Mouse (Mus musculus) yolk sac, embryonic 10.5 days (tissue): ENCODE results near the gene Srgap3.

Experiments used
- DNase-seq: peaks from one replicate; pipeline ENCODE4 v3.0.0-alpha.2; 2017; ENCODE audit warnings: low spot score

The Srgap3 gene

GRCm38 (mm10) chr6:112912552-112912951, 34.5 kb downstream of the Srgap3 start:
- no peak for DNase-seq

- DNase-seq, result no peak
Observed at GRCm38 (mm10) chr6:112909711-112910110, 37.4 kb downstream of the Srgap3 start.

GRCm38 (mm10) chr6:112907887-112908584, 39.0 kb downstream of the Srgap3 start:
- no peak for DNase-seq

GRCm38 (mm10) chr6:112903796-112904195, 43.3 kb downstream of the Srgap3 start:
- DNase-seq, result no peak

GRCm38 (mm10) chr6:112903226-112903625, 43.8 kb downstream of the Srgap3 start:
- DNase-seq, result no peak

- DNase-seq, result peak; percentile 7
Observed at GRCm38 (mm10) chr6:112902791-112903190, 44.3 kb downstream of the Srgap3 start.

- DNase-seq, result no peak
Observed at GRCm38 (mm10) chr6:112900306-112900705, 46.8 kb downstream of the Srgap3 start.

- no peak for DNase-seq
Observed at GRCm38 (mm10) chr6:112899711-112900110, 47.4 kb downstream of the Srgap3 start.

GRCm38 (mm10) chr6:112899276-112899675, 47.8 kb downstream of the Srgap3 start:
- no peak for DNase-seq

- no peak for DNase-seq
Observed at GRCm38 (mm10) chr6:112898435-112898834, 48.6 kb downstream of the Srgap3 start.

- no peak for DNase-seq
Observed at GRCm38 (mm10) chr6:112896372-112896771, 50.7 kb downstream of the Srgap3 start.

- no peak for DNase-seq
Observed at GRCm38 (mm10) chr6:112890331-112890751, 56.7 kb downstream of the Srgap3 start.

- no peak for DNase-seq
Observed at GRCm38 (mm10) chr6:112883588-112884135, 63.4 kb downstream of the Srgap3 start.

GRCm38 (mm10) chr6:112880048-112880534, 67.0 kb downstream of the Srgap3 start:
- DNase-seq, result no peak

GRCm38 (mm10) chr6:112879154-112879553, 67.9 kb downstream of the Srgap3 start:
- no peak for DNase-seq

- DNase-seq, result no peak
Observed at GRCm38 (mm10) chr6:112873089-112873835, 73.8 kb downstream of the Srgap3 start.

GRCm38 (mm10) chr6:112871241-112871780, 75.8 kb downstream of the Srgap3 start:
- no peak for DNase-seq

- DNase-seq, result no peak
Observed at GRCm38 (mm10) chr6:112868197-112868957, 78.7 kb downstream of the Srgap3 start.

GRCm38 (mm10) chr6:112866096-112866495, 81.0 kb downstream of the Srgap3 start:
- no peak for DNase-seq

GRCm38 (mm10) chr6:112865021-112865531, 82.0 kb downstream of the Srgap3 start:
- DNase-seq, result no peak

GRCm38 (mm10) chr6:112862465-112862864, 84.6 kb downstream of the Srgap3 start:
- DNase-seq, result no peak
